Mouse (Mus musculus) megakaryocyte, embryonic 14.5 days (primary cell): ENCODE measurements at regions not wholly inside any gene's neighbourhood (a gene's known extent, or its start where the extent isn't known, plus 50 kb on each side); places are given as distances from the start of the nearest gene placed in this dataset.

Source experiments
- FLI1 ChIP-seq: IDR thresholded peaks from 2 replicates; pipeline ENCODE4 v1.6.1; 2012; ENCODE audit warnings: low read length, inconsistent platforms, mixed read lengths
- GATA1 ChIP-seq: IDR thresholded peaks from 3 replicates; pipeline ENCODE4 v1.6.1; 2012; ENCODE audit warnings: mixed read lengths, low read length, inconsistent platforms, borderline replicate concordance

- TF ChIP-seq GATA1 = no peak
- no peak for TF ChIP-seq FLI1
These were observed 516.9 kb downstream of the Pdcd6ip start for GRCm38 (mm10) chr9:113191163-113191562.
